Mouse (Mus musculus) NIH3T3 (cell line): ENCODE measurements around the gene AC129217.1.
"Not testable (repeated sequence)": the region's sequence is repeated elsewhere in the genome, so short reads cannot be mapped to it uniquely, and the experiment has no call there.

Experiments used
- DNase-seq: peaks from one replicate; pipeline ENCODE4 v3.0.0-alpha.2; 2012; ENCODE audit warnings: low read depth

The AC129217.1 gene

GRCm38 (mm10) chr19:8830664-8831063 is 1.1 kb downstream of the AC129217.1 start:
- no peak for DNase-seq

GRCm38 (mm10) chr19:8831262-8831661 is 1.7 kb downstream of the AC129217.1 start:
- no peak for DNase-seq

- DNase-seq = no peak
Observed at GRCm38 (mm10) chr19:8832971-8833370, 3.4 kb downstream of the AC129217.1 start.

GRCm38 (mm10) chr19:8836327-8836726 is 6.8 kb downstream of the AC129217.1 start:
- not testable (repeated sequence) for DNase-seq

- DNase-seq = no peak
Observed at GRCm38 (mm10) chr19:8837251-8837791, 7.7 kb downstream of the AC129217.1 start, which contains the start of gene Bscl2. Bscl2 (plus strand) TSS chr19:8837467.

- DNase-seq = no peak
Observed at GRCm38 (mm10) chr19:8838041-8838730, 8.6 kb downstream of the AC129217.1 start.

GRCm38 (mm10) chr19:8839103-8839907 is 9.7 kb downstream of the AC129217.1 start, which contains the start of gene Gng3:
Gng3 (minus strand) TSS chr19:8839194.
- no peak for DNase-seq

- DNase-seq = no peak
Observed at GRCm38 (mm10) chr19:8839908-8840791, 10.6 kb downstream of the AC129217.1 start.

GRCm38 (mm10) chr19:8841012-8841411 is 11.4 kb downstream of the AC129217.1 start:
- no peak for DNase-seq

GRCm38 (mm10) chr19:8842961-8843360 is 13.4 kb downstream of the AC129217.1 start:
- DNase-seq = no peak

- peak; percentile 95 for DNase-seq
Observed at GRCm38 (mm10) chr19:8844371-8845129, 15.0 kb downstream of the AC129217.1 start.

- DNase-seq = no peak
Observed at GRCm38 (mm10) chr19:8848356-8848755, 18.8 kb downstream of the AC129217.1 start.

- peak; percentile 97 for DNase-seq
Observed at GRCm38 (mm10) chr19:8850402-8850901, 20.9 kb downstream of the AC129217.1 start, which contains the start of gene Lrrn4cl. Lrrn4cl (plus strand) TSS chr19:8850768.

- peak; percentile 35 for DNase-seq
Observed at GRCm38 (mm10) chr19:8851639-8852038, 22.1 kb downstream of the AC129217.1 start.

- no peak for DNase-seq
Observed at GRCm38 (mm10) chr19:8852236-8852928, 22.8 kb downstream of the AC129217.1 start.

GRCm38 (mm10) chr19:8853117-8853516 is 23.5 kb downstream of the AC129217.1 start:
- no peak for DNase-seq

- DNase-seq = peak; percentile 89
Observed at GRCm38 (mm10) chr19:8857689-8858088, 28.1 kb downstream of the AC129217.1 start.

GRCm38 (mm10) chr19:8859018-8859417 is 29.4 kb downstream of the AC129217.1 start:
- DNase-seq = peak; percentile 70

- no peak for DNase-seq
Observed at GRCm38 (mm10) chr19:8864265-8864664, 34.7 kb downstream of the AC129217.1 start.

GRCm38 (mm10) chr19:8870381-8870780 is 40.8 kb downstream of the AC129217.1 start:
- DNase-seq = not testable (repeated sequence)
